Mouse (Mus musculus): Measurements from ENCODE around the gene Olfr368. TPM values are rescaled to one million over a fixed set of nuclear protein-coding genes. Genes with fewer than 3 reads are reported as not detected.

Gene Olfr368
- not detected in 2 replicates for polyA plus RNA-seq (2012; ENCODE audit: insufficient read depth, insufficient read length, low replicate concordance, missing spikeins)

DNA sequence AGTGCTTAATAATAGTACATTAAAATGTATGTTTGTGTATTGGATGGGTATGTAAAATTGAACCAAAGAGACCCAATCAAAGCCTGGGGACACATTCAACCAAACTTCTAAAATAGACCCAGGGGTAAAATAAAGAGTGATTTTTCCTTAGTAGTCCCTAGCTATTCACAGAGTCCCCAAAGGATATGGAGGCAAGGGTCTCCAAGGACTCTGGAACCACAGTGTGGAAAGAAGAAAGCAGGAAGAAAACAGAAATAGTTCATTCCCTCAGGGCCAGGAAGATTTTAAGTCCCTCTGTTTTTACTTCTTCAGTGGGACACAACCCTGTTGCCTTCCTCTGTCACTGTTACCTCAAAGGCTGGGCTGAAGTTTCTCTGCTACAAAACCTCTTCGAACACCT, at the start of gene Olfr368:
Gene Olfr368, plus strand, starts transcription at position 301 of the 400 bp plus-strand sequence.
- 89% methylated on average over 1 of the region's 1 CpGs for WGBS
- H3K4me1 ChIP-seq (ENCODE audit: control insufficient read depth, insufficient read depth, low read length) = no peaks in the 10 kb centered on the region
- no peak within 1 kb of the TSS for H3K27ac ChIP-seq (ENCODE audit: insufficient read depth, low read depth, low read length)
- TF ChIP-seq CTCF (IDR thresholded peaks at IDR 0.05; ENCODE audit: insufficient read depth, low read depth, low read length) = no peak
- no peak for TF ChIP-seq POLR2A (IDR thresholded peaks at IDR 0.05; ENCODE audit: insufficient read depth, low read depth, low read length)
- no peak within 1 kb of the TSS for H3K4me3 ChIP-seq (ENCODE audit: insufficient read depth, low read depth, low read length)

DNA sequence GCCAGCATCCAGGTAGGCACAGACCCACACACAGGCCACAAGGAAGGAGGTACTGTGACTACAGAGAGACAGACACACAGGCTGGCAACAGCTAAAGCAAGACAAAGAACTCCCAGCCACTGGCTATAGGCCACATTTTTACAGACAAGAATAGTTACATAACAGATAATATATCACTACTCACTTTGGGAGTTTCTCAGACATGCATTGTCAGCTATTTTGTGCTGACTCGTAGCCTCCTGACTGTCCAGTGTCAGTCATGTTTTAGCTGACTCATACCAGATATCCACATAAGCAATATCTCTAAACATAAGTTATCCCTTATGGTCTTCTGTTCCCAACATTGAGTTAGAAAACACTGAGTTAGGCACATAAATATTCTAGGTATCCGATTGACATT, 7.0 kb downstream of the Olfr368 start:
- Histone ChIP-seq H3K27ac (ENCODE audit: insufficient read depth, low read depth, low read length) (no peak overlapping the region), H3K4me3 (ENCODE audit: insufficient read depth, low read depth, low read length) (no peak overlapping the region), H3K4me1 (ENCODE audit: control insufficient read depth, insufficient read depth, low read length) (no peaks in the 10 kb centered on the region)
- no peak for TF ChIP-seq CTCF (IDR thresholded peaks at IDR 0.05; ENCODE audit: insufficient read depth, low read depth, low read length)
- TF ChIP-seq POLR2A (IDR thresholded peaks at IDR 0.05; ENCODE audit: insufficient read depth, low read depth, low read length) = no peak
- 91% methylated on average over 2 of the region's 2 CpGs for WGBS

DNA sequence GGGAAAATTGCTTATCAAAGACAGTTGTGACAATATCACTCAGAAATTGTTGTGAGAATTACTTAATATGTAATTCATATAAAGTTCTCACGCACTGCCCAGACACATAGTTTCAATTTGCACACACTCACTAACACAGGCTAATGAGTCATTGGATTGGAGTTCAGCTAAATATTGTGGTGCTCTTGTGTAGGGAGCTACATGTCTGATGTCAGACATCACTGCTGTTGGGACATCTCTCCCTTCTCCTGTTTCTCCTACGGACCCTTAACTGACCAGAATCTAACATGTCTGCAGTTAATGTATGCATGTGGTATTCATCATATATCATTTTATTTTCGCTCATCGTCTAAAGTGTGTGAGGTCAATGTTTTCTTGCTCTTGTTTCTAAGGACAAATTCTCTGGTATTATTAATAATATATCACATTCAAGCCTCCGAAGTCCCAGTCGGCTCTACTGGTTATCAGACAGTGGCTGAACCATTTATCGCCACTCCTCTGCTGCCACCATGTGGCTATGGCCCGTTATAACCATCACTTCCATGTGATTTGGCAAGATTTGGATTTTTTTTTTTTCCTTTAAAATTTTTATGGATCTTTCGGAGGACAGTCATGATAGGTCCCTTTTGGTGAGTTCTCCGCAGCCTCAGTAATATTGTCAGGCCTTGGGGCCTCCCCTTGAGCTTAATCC, 12.3 kb downstream of the Olfr368 start:
- Histone ChIP-seq H3K4me1 (ENCODE audit: control insufficient read depth, insufficient read depth, low read length) (no peaks in the 10 kb centered on the region), H3K4me3 (ENCODE audit: insufficient read depth, low read depth, low read length) (no peak overlapping the region), H3K27ac (ENCODE audit: insufficient read depth, low read depth, low read length) (no peak overlapping the region)
- 52% methylated on average over 10 of the region's 10 CpGs for WGBS
- TF ChIP-seq POLR2A (IDR thresholded peaks at IDR 0.05; ENCODE audit: insufficient read depth, low read depth, low read length) = no peak
- no peak for TF ChIP-seq CTCF (IDR thresholded peaks at IDR 0.05; ENCODE audit: insufficient read depth, low read depth, low read length)

DNA sequence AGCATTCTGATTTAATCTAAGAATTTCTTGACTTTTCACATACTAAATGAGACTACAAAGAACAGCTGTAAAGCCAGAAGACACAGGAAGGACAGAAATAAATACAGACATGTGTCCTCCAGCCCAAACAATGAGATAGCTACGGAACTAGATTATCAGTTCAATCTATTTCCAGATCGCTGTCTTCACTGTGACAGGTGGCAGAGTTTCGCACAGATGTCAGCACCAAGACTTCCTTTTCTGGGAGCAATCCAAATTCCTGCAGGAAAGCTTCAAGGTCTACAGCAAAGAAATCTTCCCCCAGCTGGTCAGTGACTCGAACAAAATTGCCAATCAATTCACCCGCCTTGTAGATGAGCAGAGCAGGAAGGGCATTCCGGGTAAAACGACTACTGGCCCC, 25.4 kb downstream of the Olfr368 start:
- Histone ChIP-seq H3K4me3 (ENCODE audit: insufficient read depth, low read depth, low read length) (no peak overlapping the region), H3K27ac (ENCODE audit: insufficient read depth, low read depth, low read length) (no peak overlapping the region), H3K4me1 (ENCODE audit: control insufficient read depth, insufficient read depth, low read length) (no peaks in the 10 kb centered on the region)
- 84% methylated on average over 7 of the region's 7 CpGs for WGBS
- TF ChIP-seq POLR2A (IDR thresholded peaks at IDR 0.05; ENCODE audit: insufficient read depth, low read depth, low read length) (no peak), CTCF (IDR thresholded peaks at IDR 0.05; ENCODE audit: insufficient read depth, low read depth, low read length) (no peak)

DNA sequence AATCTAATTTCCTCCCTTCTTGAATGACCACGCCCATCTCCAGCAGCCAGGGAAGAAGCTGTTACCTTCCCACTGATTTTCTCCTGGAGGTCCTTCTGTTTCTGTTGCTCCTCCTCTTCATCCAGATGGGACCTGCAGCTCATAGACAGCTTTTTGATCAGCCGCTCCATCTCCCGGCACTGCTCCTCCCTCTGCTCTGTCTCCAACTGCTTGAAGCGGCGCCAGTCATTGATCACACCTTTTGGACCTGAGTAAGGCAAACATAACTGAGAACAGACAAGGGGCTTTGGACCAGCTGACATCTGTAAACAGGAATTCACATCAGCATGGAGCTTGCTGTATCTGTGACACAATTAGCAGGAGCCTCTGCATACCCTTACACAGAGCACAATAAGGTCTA, 29.3 kb downstream of the Olfr368 start:
- Histone ChIP-seq H3K4me3 (ENCODE audit: insufficient read depth, low read depth, low read length) (no peak overlapping the region), H3K27ac (ENCODE audit: insufficient read depth, low read depth, low read length) (no peak overlapping the region), H3K4me1 (ENCODE audit: control insufficient read depth, insufficient read depth, low read length) (peaks cover 3% of the 10 kb centered on the region; the same call in 1 of the 2 replicates)
- WGBS = 95% methylated on average over 5 of the region's 5 CpGs
- TF ChIP-seq CTCF (IDR thresholded peaks at IDR 0.05; ENCODE audit: insufficient read depth, low read depth, low read length) = no peak
- TF ChIP-seq POLR2A (IDR thresholded peaks at IDR 0.05; ENCODE audit: insufficient read depth, low read depth, low read length) = no peak

DNA sequence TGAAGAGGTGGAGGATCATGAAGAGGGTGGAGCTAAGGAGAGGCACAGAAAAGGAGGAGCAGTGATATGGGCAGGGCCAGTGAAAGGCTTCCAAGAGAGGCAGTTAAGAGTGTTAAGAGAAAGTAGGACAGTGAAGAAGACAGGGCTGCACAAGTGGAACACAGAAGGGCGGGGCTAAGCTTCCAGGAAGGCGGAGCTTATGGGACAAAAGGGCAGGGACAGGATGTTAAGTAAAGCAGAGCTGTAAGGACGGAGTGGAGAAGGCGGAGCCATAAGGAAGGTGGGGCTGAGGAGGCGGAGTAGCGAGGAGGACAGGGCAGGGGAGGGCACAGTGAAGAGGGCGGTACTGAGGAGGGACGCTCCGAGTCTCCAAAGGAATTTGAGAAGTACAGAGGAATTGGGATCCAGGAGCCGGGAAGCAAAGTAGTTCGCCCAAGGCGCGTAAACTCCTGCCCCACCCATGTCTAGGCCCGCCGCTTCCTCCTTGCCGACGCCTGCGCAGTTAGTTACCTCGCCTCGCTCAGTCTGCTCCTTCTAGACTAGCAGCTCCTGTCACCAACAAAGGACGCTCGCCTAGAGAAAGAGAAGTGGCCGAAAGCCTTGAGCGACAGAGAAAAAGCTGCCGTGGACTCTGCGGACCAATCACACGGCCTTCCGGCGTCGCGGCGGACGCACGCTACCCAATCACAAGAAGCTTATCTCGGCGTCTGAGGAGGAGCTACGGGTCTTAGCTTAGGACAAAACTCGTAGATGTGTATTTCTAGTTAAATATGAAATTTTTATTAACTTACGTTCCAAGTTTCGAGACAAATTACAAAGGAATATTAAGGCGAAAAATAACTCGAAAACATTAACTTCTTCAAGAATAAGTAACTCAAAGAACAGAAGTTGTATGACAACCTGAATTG, 32.6 kb downstream of the Olfr368 start, which contains the start of gene Pdcl:
Gene Pdcl, minus strand, starts transcription at position 700 of the 908 bp plus-strand sequence.
- under 1% methylated on average over 42 of the region's 42 CpGs for whole genome bisulfite sequencing
- TF ChIP-seq CTCF (IDR thresholded peaks at IDR 0.05; ENCODE audit: insufficient read depth, low read depth, low read length) (no peak), POLR2A (IDR thresholded peaks at IDR 0.05; ENCODE audit: insufficient read depth, low read depth, low read length) (peak; percentile 21; the same call in 1 of the 2 replicates)
- Histone ChIP-seq H3K4me3 (ENCODE audit: insufficient read depth, low read depth, low read length) (peak within 1 kb of the TSS; percentile 81), H3K4me1 (ENCODE audit: control insufficient read depth, insufficient read depth, low read length) (peaks cover 3% of the 10 kb centered on the region; the same call in 1 of the 2 replicates), H3K27ac (ENCODE audit: insufficient read depth, low read depth, low read length) (peak within 1 kb of the TSS; percentile 85)

DNA sequence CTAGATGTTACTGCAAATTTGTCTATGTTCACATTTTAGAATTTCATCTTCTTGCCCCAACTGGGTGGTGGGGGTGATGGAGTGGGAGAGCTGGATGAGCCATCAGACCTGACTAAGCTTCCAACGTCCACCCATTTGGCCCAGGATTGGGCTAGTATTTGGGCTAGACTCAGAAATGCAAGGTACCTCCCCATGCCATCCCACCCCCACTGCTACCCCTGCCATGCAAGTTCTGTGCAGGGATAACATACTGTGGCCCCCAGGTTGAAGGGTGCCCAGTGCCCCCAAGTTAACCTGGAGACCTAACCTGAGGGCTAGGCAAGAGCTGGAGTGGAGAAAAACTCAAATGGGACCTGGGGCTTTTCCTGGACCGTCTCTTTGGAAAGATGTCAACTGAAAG, 33.6 kb downstream of the Olfr368 start:
- Histone ChIP-seq H3K4me3 (ENCODE audit: insufficient read depth, low read depth, low read length) (no peak overlapping the region), H3K4me1 (ENCODE audit: control insufficient read depth, insufficient read depth, low read length) (peaks cover 3% of the 10 kb centered on the region; the same call in 1 of the 2 replicates), H3K27ac (ENCODE audit: insufficient read depth, low read depth, low read length) (no peak overlapping the region)
- TF ChIP-seq CTCF (IDR thresholded peaks at IDR 0.05; ENCODE audit: insufficient read depth, low read depth, low read length) (no peak), POLR2A (IDR thresholded peaks at IDR 0.05; ENCODE audit: insufficient read depth, low read depth, low read length) (no peak)
- 94% methylated on average over 2 of the region's 2 CpGs for WGBS

DNA sequence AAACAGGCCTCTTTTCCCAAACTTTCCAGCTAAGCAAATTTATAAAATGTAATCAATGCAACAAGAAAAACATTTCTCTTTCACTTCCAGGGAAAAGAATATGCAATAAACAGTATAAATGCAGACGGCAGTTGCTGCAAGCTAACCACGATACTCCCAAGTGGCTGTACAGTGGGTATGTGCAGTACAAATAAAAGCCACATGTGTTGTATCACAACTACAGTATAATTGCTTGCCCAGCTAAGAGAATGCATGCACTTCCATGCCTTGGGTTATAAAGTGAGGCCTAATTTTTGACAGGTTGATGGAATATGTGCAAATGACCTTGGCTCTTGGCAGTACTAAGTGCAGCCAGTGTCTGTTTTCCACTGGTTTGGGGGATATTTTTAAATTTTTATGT, 44.3 kb downstream of the Olfr368 start:
- TF ChIP-seq POLR2A (IDR thresholded peaks at IDR 0.05; ENCODE audit: insufficient read depth, low read depth, low read length) (no peak), CTCF (IDR thresholded peaks at IDR 0.05; ENCODE audit: insufficient read depth, low read depth, low read length) (no peak)

DNA sequence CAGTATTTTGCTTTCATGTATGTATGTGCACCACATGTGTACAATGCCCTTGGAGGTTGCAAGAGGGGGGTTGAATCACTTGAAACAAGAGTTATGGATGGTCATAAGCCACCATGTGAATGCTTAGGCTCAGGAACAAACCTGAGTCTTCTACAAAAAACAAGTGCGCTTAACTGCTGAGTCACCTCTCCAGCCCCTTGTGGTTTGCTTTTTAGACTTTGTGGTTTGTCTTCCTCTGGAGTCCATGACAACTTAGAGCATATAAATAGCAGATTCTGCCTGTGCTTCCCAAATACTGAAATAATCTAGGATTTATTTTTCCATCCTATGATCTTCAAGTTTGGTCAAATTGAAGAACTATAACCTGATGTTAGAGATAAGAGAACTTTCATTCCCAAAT, 49.7 kb downstream of the Olfr368 start:
- Histone ChIP-seq H3K4me1 (ENCODE audit: control insufficient read depth, insufficient read depth, low read length) (no peaks in the 10 kb centered on the region), H3K4me3 (ENCODE audit: insufficient read depth, low read depth, low read length) (no peak overlapping the region), H3K27ac (ENCODE audit: insufficient read depth, low read depth, low read length) (no peak overlapping the region)
- TF ChIP-seq POLR2A (IDR thresholded peaks at IDR 0.05; ENCODE audit: insufficient read depth, low read depth, low read length) = no peak
- TF ChIP-seq CTCF (IDR thresholded peaks at IDR 0.05; ENCODE audit: insufficient read depth, low read depth, low read length) = no peak
- WGBS = 86% methylated on average over 1 of the region's 1 CpGs

More for the DNA sequence above, 44.3 kb downstream of the Olfr368 start:
- H3K4me1 ChIP-seq (ENCODE audit: control insufficient read depth, insufficient read depth, low read length) = no peaks in the 10 kb centered on the region
- H3K27ac ChIP-seq (ENCODE audit: insufficient read depth, low read depth, low read length) = no peak overlapping the region
- H3K4me3 ChIP-seq (ENCODE audit: insufficient read depth, low read depth, low read length) = no peak overlapping the region
- WGBS = 87% methylated on average over 2 of the region's 2 CpGs

Measured in olfactory bulb, adult 2 months (tissue).